Mouse (Mus musculus) frontal cortex, postnatal 14 days (tissue): ENCODE measurements at regions not wholly inside any gene's neighbourhood (a gene's known extent, or its start where the extent isn't known, plus 50 kb on each side); places are given as distances from the start of the nearest gene placed in this dataset.

ENCODE experiments used
- DNase-seq, 2 experiments: peaks; one replicate each; pipeline ENCODE4 v3.0.0; 2022; ENCODE audit warnings: low spot score in 2 of 2

DNA sequence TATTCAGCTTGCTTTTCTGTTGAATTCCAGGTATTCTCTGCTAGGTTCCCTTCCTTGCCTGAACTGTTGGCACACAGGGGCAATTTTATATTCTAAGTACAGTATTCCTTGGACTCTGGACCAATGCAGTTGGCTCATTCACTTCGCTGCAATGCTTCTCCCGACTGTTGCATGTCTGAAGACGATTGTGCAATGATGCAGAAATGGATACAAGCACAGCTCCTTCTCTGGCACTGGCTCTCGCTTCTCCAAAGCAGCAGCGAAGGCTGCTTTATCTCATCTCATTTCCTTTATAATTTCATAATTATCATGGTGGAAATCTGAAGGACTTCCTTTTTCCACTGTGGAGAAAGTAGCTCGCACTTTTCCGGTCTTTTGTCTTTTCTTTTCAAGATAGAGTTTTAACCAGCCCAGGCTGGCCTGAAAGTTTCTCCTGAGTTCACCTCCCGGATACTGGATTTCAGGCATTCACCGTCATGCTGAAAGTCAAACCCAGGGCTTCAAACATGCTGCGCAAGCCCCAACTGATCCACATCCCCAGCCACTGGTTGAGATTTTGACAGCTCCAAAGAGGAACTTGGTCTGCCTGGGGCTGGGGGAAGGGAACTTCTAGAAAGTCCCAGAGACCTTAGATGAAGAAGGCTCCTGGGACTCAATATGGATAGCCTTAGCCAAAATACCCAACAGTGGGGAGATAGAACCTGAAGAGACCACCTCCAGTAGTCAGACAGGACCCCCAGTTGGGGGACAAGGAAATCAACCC lies 55.6 kb upstream of the Akirin2 start:
- no peak for DNase-seq

DNA sequence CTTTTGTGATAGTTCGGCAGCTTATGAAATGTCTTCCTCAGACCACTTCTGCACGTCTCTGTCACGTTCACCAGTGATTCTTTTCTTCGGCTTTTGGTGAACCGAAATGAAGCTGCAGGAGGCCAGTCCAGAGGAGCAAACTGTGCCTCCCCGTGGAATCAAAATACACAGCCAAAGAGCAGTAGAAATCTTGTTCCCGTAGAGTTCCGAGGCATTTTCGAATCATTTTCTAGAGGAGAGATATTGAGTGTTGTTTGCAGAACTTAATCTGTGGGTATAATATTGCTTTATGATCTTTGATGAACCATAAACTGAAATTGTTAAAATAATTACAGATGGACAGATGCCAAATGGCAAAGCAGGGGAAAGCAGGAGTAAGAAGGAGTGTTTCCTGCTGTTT lies 52.4 kb upstream of the Akirin2 start:
- DNase-seq, result no peak

- DNase-seq, result no peak
Observed at GRCm38 (mm10) chr4:34498781-34499180, 52.0 kb upstream of the Akirin2 start.

GRCm38 (mm10) chr4:34499731-34500130 lies 51.0 kb upstream of the Akirin2 start:
- DNase-seq, result no peak
